Mouse (Mus musculus): ENCODE measurements at regions not wholly inside any gene's neighbourhood (a gene's known extent, or its start where the extent isn't known, plus 50 kb on each side); places are given as distances from the start of the nearest gene placed in this dataset.
A peak's percentile ranks its signal among the peaks of the same experiment; 100 is the strongest.

DNA sequence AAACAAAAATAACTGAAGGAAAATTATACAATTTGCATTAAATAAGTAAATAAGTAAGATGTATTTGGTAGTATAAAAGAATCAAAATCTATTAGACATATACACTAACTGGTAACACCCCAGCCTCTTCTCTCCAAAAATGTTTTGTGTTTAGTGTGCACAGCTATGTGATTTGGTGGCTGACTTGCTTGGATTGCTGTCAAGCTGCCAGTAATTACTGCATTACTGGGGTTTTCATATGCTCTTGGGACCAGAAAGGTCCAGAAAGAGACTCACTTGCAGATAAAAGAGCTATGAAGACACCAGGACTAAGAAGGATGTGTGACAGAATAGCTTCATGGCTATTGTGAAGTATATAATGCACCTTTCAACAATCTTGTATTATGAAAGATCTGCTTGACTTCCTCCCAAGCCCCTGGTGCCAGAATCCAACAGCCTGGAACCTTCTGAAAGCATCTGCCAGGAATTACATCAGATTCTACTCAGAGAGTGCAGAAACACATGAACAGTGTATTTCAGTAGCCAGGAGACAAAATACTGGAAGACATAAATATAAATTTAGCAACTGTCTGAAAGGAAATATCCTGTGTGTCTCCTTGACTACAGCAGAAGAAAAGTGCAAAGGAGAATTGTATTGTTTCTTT is 5132.6 kb downstream of the 9330182O14Rik start:
- peak; percentile 44 for DNase-seq (ENCODE audit: inconsistent ontology term)

DNA sequence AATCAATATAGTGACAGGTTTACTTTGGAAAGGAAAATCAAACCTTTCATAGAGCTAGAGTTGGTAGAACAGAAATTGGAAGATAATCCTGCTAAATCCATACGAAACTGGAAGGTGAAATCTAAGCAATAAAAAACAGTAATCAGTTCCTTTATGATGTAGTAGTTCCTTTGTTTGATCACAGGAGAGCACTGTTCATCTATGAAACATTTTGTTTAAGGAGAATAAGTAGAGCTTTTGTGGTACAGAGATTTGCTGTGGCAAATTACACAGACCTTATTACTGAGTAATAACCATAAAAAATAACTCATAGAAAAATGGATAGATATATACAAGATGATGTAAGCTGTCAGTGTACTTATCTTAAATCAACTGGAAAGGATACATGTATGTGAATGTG is 5139.5 kb downstream of the 9330182O14Rik start:
- DNase-seq (ENCODE audit: inconsistent ontology term) = peak; percentile 20

DNA sequence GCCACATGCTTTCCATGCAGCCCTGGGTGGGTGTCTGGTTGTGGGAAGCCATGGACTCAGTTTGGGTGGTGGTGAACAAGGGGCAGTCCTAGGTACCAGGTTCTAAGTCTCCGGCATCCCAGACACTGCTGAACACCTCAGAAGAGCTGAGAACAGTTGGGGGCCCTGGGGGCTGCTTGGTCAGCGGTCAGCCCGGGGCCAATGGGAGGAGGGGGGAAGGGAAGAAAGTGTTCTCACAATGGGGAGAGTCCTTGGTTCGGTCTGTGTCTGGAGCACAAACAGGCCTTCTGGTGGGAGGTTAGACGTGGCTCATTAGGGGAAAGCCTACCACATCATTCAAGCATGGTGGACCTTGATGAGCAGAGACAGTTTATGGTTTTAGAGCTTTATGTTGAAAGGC is 5187.5 kb downstream of the 9330182O14Rik start:
- no peak for DNase-seq (ENCODE audit: inconsistent ontology term)

DNA sequence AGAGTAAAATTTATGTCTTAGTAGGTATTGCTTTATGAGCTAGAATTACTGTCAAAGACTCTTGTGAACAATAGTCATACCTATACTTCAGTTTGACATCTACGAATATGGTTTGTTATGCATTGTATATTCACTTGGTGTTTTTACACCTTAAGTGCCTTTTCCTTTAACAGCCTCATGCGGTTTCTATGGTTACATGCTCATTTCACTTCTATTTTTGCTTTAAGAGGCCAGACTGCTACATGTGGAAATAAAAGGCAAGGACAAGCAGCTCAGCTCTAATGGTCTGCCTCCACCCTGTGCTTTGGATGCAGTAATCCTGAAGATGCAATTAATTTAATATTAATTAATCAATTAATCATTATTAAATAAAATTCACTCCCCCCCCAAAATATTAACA is 5216.3 kb downstream of the 9330182O14Rik start:
- no peak for DNase-seq (ENCODE audit: inconsistent ontology term)
